Mouse (Mus musculus) colon, adult 2 months (tissue): ENCODE measurements around the gene Ifna15. TPM values are rescaled to one million over a fixed set of nuclear protein-coding genes. Genes with fewer than 3 reads are reported as not detected.

ENCODE experiments used
- polyA plus RNA-seq: library from polyadenylated mRNA; depleted of rRNA; stranded (reverse); fragments of >200 nt; gene quantifications from 2 replicates; pipeline ENCODE4 v1.2.3, GENCODE M21; 2012; rRNA removed

The Ifna15 gene
- not detected in 2 replicates for polyA plus RNA-seq

GRCm38 (mm10) chr4:88558145-88558544 lies at the start of gene Ifna15:
Ifna15 (minus strand) TSS chr4:88558245.

GRCm38 (mm10) chr4:88603276-88603675 lies 45.2 kb upstream of the Ifna15 start, which contains the start of gene Ifna12:
Ifna12 (minus strand) TSS chr4:88603376.

DNA sequence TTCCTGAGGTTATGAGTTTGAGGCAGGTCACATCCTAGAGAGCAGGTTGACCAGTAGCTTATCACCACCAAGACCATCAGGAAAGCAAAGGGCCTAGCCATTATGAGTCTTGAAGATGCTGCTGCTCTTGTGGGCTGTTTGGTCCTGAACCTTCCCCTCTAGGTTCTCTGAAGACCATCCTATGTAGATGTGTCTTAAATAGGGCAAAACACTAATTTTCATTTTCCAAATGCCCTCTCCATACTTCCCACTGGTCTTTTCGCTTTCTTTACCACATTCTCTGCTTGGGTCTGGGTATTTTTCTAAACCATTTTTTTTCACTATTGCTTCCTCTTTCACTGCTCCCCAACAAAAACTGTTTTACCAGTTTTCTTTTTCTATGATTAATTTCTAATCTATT lies 34.2 kb upstream of the Ifna15 start, which contains the start of gene Ifna9:
Gene Ifna9, minus strand, starts transcription at position 101 of the 400 bp plus-strand sequence.

GRCm38 (mm10) chr4:88571698-88572097 lies 13.7 kb upstream of the Ifna15 start, which contains the start of gene Ifna14:
Ifna14 (minus strand) TSS chr4:88571798.

GRCm38 (mm10) chr4:88522674-88523073 lies 35.4 kb downstream of the Ifna15 start, which contains the start of gene Ifnb1:
Ifnb1 (minus strand) TSS chr4:88522774.

Other genes starting within 250 kb of the Ifna15 start
- gene Hacd4, start 119.3 kb downstream of the Ifna15 start, polyA plus RNA-seq, result 1.3 TPM in 2 replicates
- gene Ifnb1, start 35.5 kb downstream of the Ifna15 start, polyA plus RNA-seq, result not detected in 2 replicates
- gene Ifna14, start 13.6 kb upstream of the Ifna15 start, polyA plus RNA-seq, result not detected in 2 replicates
- gene Ifna9, start 34.1 kb upstream of the Ifna15 start, polyA plus RNA-seq, result not detected in 2 replicates
- not detected in 2 replicates for gene Ifna12, start 45.1 kb upstream of the Ifna15 start, polyA plus RNA-seq
- not detected in 2 replicates for gene C87499, start 76.2 kb upstream of the Ifna15 start, polyA plus RNA-seq
- gene Ifna13, start 86.2 kb upstream of the Ifna15 start, polyA plus RNA-seq, result not detected in 2 replicates
- gene Ifna16, start 118.7 kb upstream of the Ifna15 start, polyA plus RNA-seq, result not detected in 2 replicates
- gene Ifna2, start 125.7 kb upstream of the Ifna15 start, polyA plus RNA-seq, result not detected in 2 replicates
- not detected in 2 replicates for gene Ifnab, start 133.1 kb upstream of the Ifna15 start, polyA plus RNA-seq
- 0.15 and 0.44 TPM in 2 replicates for gene Gm26566, start 163.6 kb upstream of the Ifna15 start, polyA plus RNA-seq
- 17.9 and 18.2 TPM in 2 replicates for gene Klhl9, start 164.2 kb upstream of the Ifna15 start, polyA plus RNA-seq
- not detected in 2 replicates for gene Gm13271, start 196.6 kb upstream of the Ifna15 start, polyA plus RNA-seq
- not detected in 2 replicates for gene Gm13283, start 201.9 kb upstream of the Ifna15 start, polyA plus RNA-seq
- not detected in 2 replicates for gene Gm13290, start 215.6 kb upstream of the Ifna15 start, polyA plus RNA-seq
- not detected in 2 replicates for gene Gm13289, start 218.7 kb upstream of the Ifna15 start, polyA plus RNA-seq
- not detected in 2 replicates for gene Gm13272, start 221.6 kb upstream of the Ifna15 start, polyA plus RNA-seq
- not detected in 2 replicates for gene Ifnz, start 223.9 kb upstream of the Ifna15 start, polyA plus RNA-seq
- gene Gm13276, start 227.5 kb upstream of the Ifna15 start, polyA plus RNA-seq, result not detected in 2 replicates
- not detected in 2 replicates for gene Gm13277, start 230.4 kb upstream of the Ifna15 start, polyA plus RNA-seq
- gene Gm13278, start 233.3 kb upstream of the Ifna15 start, polyA plus RNA-seq, result not detected in 2 replicates
- gene Gm13275, start 236.2 kb upstream of the Ifna15 start, polyA plus RNA-seq, result not detected in 2 replicates
- not detected in 2 replicates for gene Gm13279, start 239.2 kb upstream of the Ifna15 start, polyA plus RNA-seq
- not detected in 2 replicates for gene Gm13285, start 241.4 kb upstream of the Ifna15 start, polyA plus RNA-seq
- gene Gm13287, start 245.0 kb upstream of the Ifna15 start, polyA plus RNA-seq, result not detected in 2 replicates
- gene Gm13288, start 247.3 kb upstream of the Ifna15 start, polyA plus RNA-seq, result not detected in 2 replicates